Mouse (Mus musculus): ENCODE results near the gene Fbxl17. TPM values are rescaled to one million over a fixed set of nuclear protein-coding genes. Genes with fewer than 3 reads are reported as not detected.

Fbxl17 gene
- total RNA-seq, 2 experiments from 2014 or later, result 46.3 to 49.5 TPM

DNA sequence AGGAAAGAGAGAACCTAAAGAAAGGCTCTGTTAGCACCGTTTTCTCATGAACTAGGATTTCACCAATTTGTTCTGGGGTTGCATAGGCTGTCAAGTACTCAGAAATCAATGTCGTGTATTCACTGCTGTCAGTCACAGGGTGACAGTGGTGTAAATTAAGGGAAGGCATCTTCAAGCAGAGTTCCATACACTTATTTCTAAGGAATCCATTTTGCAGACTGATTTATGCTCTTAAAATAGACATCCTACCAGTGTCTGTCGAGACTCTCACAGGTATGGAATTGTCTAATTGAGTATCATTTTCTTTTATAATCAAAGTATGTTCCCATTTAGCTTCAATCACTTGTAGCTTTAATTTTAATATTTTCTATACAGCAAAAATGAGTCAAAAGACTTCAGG lies 189.8 kb downstream of the Fbxl17 start:
- intact Hi-C loops (cut with DNase I), result no loop called here
- TF ChIP-seq CTCF (IDR thresholded peaks at IDR 0.05), result no peak
- no peak for DNase-seq

DNA sequence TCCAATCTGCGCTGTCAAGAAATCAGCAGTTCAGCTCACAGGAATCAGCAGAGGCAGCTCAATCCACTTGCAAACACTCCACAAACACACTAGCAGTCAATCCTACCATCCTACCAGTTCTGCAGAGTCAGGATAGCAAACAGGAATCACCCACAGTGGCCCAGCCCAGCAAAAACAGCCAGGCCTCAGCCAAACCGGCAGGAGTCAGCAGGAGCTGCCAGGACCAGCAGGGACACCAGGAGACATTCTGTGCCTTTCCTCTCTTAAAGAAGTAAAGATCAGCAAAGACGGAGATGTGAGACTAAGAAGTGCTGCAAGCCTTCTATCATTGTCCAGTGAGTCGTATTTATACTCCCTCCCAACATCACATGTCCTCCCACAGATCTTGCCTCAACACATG lies 196.0 kb downstream of the Fbxl17 start:
- TF ChIP-seq CTCF (IDR thresholded peaks at IDR 0.05), result no peak
- DNase-seq, result peak; percentile 58
- Histone ChIP-seq H3K27ac (peak overlapping the region; percentile 61), H3K4me3 (no peak overlapping the region)
- intact Hi-C loops (cut with DNase I), result no loop called here

More for the DNA sequence above, 189.8 kb downstream of the Fbxl17 start:
- H3K27ac ChIP-seq, result no peak overlapping the region
- no peak overlapping the region for H3K4me3 ChIP-seq

DNA sequence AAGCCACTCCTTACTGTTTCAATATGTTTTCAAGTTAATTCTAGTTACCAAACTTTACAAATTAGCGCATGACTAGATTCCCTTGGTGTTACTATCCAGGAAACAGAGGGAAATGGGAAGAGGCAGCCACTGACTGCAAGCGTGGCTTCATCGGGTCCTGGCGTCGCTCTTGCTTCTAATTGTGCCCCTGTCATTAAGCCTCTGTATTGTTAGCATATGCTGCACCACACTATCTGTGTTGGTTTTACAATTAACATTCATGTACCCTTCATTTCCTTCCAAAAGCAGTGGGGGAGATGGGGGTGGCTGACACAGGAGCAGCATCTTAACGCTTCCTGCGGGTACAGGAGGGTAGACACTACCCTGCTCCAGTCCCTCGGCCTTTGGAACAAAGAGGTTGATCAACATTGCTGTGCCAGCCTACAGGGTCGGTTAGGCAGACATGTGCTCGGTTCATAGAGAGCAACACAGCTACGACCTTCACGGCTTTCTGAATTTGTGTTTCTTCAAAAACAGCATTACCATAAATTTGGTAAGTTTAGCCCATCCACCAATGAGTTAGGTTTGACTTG lies 197.9 kb downstream of the Fbxl17 start:
- intact Hi-C loops (cut with DNase I), result no loop called here
- Histone ChIP-seq H3K4me3 (no peak overlapping the region), H3K27ac (no peak overlapping the region)
- no peak for DNase-seq
- TF ChIP-seq CTCF (IDR thresholded peaks at IDR 0.05), result no peak

DNA sequence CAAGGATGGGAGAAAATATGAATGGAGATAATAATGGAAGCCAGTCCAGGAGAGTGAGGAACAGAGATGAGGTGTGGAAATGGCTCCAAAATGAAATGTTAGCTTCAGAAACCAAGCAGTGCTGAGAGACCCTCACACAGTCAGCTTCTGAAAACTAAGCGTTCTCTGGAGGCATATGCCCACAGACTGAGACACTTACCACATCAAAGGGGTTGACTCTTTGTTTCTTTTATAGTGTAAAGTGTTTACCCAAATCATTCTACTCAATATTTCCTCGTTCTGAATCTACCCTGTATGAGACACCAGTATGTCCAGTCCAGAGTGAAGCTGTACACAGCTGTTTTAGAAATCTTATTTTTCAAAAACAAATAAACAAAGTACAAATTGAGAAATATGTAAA lies 204.3 kb downstream of the Fbxl17 start:
- TF ChIP-seq CTCF (IDR thresholded peaks at IDR 0.05), result no peak
- intact Hi-C loops (cut with DNase I), result no loop called here
- Histone ChIP-seq H3K4me3 (no peak overlapping the region), H3K27ac (no peak overlapping the region)
- DNase-seq, result no peak

DNA sequence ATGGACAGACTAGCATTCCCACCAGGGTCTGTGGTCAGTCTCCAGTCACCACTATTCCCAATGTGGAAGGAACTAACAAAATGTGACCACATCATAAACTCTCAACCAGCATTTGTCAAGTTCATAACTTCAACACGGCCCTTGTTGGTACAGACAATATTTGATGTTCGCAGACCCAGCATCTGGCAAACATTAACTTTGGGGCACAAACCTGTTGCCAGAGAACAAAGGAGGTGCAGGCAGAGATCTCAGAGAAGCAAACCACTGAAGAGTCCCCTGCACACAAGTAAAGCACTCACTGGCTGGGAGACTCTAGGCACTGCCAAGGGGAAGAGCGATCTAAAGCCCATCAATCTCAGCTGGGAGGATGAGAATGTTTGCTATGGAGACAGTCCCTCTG lies 204.9 kb downstream of the Fbxl17 start:
- intact Hi-C loops (cut with DNase I), result no loop called here
- Histone ChIP-seq H3K27ac (no peak overlapping the region), H3K4me3 (no peak overlapping the region)
- no peak for DNase-seq
- no peak for TF ChIP-seq CTCF (IDR thresholded peaks at IDR 0.05)

DNA sequence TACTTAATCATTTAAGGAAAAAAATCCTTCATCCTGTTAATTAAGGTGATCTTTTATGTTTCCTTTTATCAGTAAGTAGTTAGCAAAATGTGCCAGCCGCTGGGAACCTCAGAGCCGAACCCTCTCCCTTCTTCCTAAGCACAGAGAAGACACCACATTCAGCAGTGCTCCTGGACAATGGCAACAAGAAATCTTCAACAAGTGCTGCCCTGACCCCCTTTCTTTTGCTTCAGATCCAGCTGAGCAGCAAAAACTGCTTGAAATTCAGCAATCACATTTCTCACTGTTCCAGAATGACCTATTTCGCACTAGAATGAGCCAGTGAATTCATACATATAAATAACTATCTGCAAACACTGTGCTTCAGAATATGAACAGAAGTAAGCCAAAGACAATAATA lies 205.8 kb downstream of the Fbxl17 start:
- Histone ChIP-seq H3K27ac (no peak overlapping the region), H3K4me3 (no peak overlapping the region)
- TF ChIP-seq CTCF (IDR thresholded peaks at IDR 0.05), result no peak
- no peak for DNase-seq
- intact Hi-C loops (cut with DNase I), result no loop called here

GRCm38 (mm10) chr17:63289317-63289913 lies 210.4 kb downstream of the Fbxl17 start:
- no peak for TF ChIP-seq CTCF (IDR thresholded peaks at IDR 0.05)
- Histone ChIP-seq H3K27ac (peak overlapping the region; percentile 41; the same call in 1 of the 2 replicates), H3K4me3 (no peak overlapping the region)
- DNase-seq, result peak; percentile 59
- intact Hi-C loops (cut with DNase I), result no loop called here

- Histone ChIP-seq H3K4me3 (no peak overlapping the region), H3K27ac (peak overlapping the region; percentile 41; the same call in 1 of the 2 replicates)
- intact Hi-C loops (cut with DNase I), result no loop called here
- DNase-seq, result no peak
- TF ChIP-seq CTCF (IDR thresholded peaks at IDR 0.05), result no peak
Measured at GRCm38 (mm10) chr17:63288850-63289249, 211.0 kb downstream of the Fbxl17 start.

DNA sequence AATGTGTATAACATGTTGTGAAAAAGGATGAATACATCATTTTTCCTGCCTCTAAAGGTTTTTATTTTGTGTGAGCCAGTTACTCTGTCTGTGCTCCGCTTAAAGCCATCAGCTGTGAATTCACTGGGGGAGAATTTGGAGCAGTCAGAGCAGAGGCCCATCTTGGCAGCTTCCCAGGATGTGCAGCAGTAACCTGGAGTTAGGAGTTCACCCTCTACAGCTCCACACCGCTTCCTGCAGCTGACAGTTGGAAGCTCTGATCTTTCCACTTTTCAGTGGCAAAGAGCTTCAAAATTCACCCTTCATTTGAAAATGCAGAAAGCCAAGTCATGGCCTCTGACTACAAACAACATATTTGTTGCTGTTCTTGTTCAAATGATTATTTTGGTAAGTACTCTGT lies 212.4 kb downstream of the Fbxl17 start:
- peak; percentile 28; the same call in 1 of the 2 replicates for TF ChIP-seq CTCF (IDR thresholded peaks at IDR 0.05)
- no peak overlapping the region for H3K4me3 ChIP-seq
- intact Hi-C loops (cut with DNase I), result no loop called here
- H3K27ac ChIP-seq, result peak overlapping the region; percentile 40
- peak; percentile 68 for DNase-seq

- H3K27ac ChIP-seq, result peak overlapping the region; percentile 41
Measured at GRCm38 (mm10) chr17:63285265-63285939, 214.4 kb downstream of the Fbxl17 start.

DNA sequence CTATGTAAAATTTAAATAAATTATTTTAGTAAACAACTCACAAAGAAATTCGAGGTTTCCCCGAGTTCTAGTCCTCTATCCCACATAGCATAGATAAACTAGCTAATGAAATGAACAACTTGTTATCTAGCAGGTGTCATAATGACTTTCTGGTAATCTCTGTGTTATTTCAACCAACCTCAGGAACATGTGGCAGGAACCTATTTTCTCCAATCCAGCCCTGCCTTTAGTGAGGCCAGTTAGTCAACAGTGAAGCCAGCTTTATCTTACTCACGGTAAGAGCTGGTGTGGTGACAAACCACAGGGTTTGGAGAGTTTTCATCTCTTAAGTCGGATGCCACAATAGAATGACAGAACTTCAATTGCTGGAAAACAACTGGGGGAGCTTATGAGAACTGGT lies 215.7 kb downstream of the Fbxl17 start:
- DNase-seq, result no peak
- Histone ChIP-seq H3K27ac (no peak overlapping the region), H3K4me3 (no peak overlapping the region)
- no peak for TF ChIP-seq CTCF (IDR thresholded peaks at IDR 0.05)
- intact Hi-C loops (cut with DNase I), result no loop called here

More at GRCm38 (mm10) chr17:63285265-63285939, 214.4 kb downstream of the Fbxl17 start:
- H3K4me3 ChIP-seq, result no peak overlapping the region
- DNase-seq, result peak; percentile 56
- no peak for TF ChIP-seq CTCF (IDR thresholded peaks at IDR 0.05)
- intact Hi-C loops (cut with DNase I), result no loop called here

- no peak overlapping the region for H3K27ac ChIP-seq
- peak; percentile 35 for DNase-seq
- H3K4me3 ChIP-seq, result no peak overlapping the region
- intact Hi-C loops (cut with DNase I), result no loop called here
- peak; percentile 26; the same call in 1 of the 2 replicates for TF ChIP-seq CTCF (IDR thresholded peaks at IDR 0.05)
Measured at GRCm38 (mm10) chr17:63282004-63282403, 217.8 kb downstream of the Fbxl17 start.

- TF ChIP-seq CTCF (IDR thresholded peaks at IDR 0.05), result no peak
- no peak for DNase-seq
- intact Hi-C loops (cut with DNase I), result no loop called here
- Histone ChIP-seq H3K27ac (no peak overlapping the region), H3K4me3 (no peak overlapping the region)
Measured at GRCm38 (mm10) chr17:63280990-63281389, 218.8 kb downstream of the Fbxl17 start.
